Mouse (Mus musculus): Measurements from ENCODE around the gene Dclk1.

The Dclk1 gene

GRCm38 (mm10) chr3:55447486-55448460, 205.6 kb downstream of the Dclk1 start:
- no peak for DNase-seq (ENCODE audit: extremely low read depth, low read depth)

DNA sequence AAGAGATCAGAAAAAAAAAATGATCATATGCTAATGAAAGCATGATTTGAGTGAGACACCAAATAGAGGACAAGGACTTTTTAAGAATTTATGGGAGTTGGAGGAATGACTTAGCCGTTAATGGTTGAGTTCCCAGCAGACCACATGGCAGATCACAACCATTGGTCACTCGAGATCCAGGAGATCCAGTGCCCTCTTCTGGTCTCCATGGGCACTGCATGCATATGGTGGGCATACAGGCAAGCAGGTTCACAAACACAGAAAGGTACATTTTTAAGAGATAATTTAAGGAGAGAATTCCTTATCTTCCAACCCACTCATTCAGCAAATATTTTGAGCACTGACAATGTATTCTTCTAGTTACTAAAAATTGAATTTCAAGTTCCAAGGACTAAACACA, 207.0 kb downstream of the Dclk1 start:
- DNase-seq (ENCODE audit: extremely low read depth, low read depth): no peak

DNA sequence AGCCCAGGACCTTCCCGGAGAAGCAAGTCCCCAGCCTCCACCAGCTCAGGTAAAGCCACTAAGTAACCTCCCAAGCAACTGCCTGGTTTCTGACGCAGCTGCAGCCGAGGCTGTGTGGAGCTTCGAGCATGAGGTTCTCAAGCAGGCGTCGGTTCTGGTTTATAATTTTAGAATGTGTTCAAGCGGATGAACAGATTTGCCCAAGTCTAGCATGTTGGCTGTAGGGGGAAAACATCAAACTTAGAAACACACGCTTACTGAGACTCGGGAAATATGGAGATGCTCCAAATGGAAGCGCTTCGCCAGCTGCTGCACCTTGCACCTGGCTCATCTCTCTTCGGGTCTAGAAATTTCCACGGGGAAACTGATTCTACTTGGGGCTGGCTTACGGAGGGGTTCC, 208.9 kb downstream of the Dclk1 start:
- no peak for DNase-seq (ENCODE audit: extremely low read depth, low read depth)

DNA sequence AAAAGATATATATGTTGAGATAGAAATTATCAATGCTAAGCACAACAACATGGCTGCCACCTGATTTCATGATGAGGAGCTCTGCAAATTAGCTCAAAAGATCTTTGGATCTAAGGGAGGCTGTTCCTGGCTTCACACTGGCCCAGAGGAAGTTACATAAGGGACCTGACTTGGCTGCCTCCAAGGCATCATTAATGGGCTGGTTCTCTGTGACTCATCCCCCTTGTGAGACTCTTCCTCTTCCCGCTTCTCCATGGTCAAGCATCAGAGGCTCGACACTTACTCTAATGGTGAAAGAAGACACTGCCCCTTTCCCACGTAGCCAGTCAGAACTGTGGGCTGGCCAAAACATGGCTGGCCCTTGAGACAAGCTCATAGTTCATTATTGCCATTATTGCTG, 209.7 kb downstream of the Dclk1 start:
- no peak for DNase-seq (ENCODE audit: extremely low read depth, low read depth)

GRCm38 (mm10) chr3:55452464-55452863, 210.3 kb downstream of the Dclk1 start:
- no peak for DNase-seq (ENCODE audit: extremely low read depth, low read depth)

DNA sequence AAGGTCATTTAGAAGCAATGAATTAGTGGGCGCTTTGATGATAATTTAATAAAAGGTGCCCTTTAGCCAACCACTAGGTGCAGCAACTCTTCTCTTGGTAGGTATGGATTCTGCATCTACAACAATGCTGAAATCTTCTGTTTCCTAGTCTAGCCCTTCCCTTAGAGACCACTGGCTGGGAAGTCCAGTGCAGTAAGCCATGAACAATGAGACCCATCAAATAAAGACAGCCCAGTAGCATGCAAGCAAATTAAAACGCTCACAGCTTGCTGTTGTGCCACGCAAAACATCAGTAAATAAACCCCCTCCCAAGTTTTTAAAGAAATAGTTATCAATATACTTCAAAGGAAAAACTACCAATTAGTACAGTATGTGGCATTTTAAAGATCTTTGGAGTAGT, 218.9 kb downstream of the Dclk1 start:
- DNase-seq (ENCODE audit: extremely low read depth, low read depth): no peak

- no peak for DNase-seq (ENCODE audit: extremely low read depth, low read depth)
Measured at GRCm38 (mm10) chr3:55461685-55462655, 219.8 kb downstream of the Dclk1 start.

DNA sequence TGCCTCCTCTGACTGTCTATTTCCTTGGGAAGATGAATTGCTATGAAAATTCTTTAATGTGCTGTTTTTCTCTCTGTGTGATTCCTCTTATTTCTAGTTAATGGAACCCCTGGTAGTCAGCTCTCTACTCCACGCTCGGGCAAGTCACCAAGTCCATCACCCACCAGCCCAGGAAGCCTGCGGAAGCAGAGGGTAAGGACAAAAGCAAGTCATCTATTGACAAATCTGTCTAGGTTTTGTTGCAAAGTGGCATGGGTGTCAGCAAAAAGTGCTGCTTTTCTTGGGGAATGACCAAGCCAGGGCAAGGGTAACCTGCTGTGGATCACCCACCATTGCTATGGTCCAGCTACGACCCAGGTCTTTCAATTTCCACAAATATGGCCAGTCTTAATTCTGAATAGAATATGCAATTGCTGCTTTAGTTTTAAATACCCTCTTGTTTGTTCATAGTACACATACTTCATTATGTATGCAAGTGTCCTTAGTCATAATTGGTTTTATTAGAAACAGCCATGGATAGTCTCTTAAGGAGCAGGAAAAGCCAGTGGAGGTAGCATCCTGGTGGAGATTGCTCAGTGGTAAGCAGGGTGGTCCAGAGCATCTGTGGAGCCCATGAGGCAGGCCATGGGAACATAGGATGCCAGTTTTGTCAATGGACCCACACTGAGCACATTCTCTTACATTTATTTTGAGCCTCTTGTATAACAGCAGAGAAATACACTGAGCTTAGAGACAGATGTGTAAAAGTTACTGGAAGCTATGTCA, 220.9 kb downstream of the Dclk1 start:
- DNase-seq (ENCODE audit: extremely low read depth, low read depth): no peak

GRCm38 (mm10) chr3:55464226-55464625, 222.1 kb downstream of the Dclk1 start:
- no peak for DNase-seq (ENCODE audit: extremely low read depth, low read depth)

DNA sequence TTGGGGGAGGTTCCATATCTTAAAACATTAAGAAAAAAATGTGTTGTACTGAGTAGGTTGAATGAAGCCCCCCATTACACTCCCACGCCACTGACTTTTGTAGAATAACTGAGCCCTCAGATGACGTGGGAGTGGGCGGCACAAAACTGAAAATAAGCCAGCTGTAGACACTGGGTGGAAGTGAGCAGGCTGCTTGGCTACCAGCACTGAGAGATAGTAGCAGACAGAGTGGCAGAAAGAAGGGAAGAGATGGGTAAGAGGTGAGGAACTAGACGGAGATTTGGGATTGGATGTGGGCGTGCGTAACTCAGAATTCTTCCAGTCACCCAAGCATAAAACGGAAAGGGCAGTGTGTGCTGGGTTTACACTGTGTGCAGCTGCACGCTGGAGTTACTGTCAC, 223.6 kb downstream of the Dclk1 start:
- no peak for DNase-seq (ENCODE audit: extremely low read depth, low read depth)

GRCm38 (mm10) chr3:55466348-55466747, 224.2 kb downstream of the Dclk1 start:
- DNase-seq (ENCODE audit: extremely low read depth, low read depth): no peak

- no peak for DNase-seq (ENCODE audit: extremely low read depth, low read depth)
Measured at GRCm38 (mm10) chr3:55472110-55472509, 229.9 kb downstream of the Dclk1 start, which contains the start of gene Gm21954. Gene Gm21954, minus strand, starts transcription at chr3:55472210.

GRCm38 (mm10) chr3:55473146-55473545, 231.0 kb downstream of the Dclk1 start:
- DNase-seq (ENCODE audit: extremely low read depth, low read depth): no peak

DNA sequence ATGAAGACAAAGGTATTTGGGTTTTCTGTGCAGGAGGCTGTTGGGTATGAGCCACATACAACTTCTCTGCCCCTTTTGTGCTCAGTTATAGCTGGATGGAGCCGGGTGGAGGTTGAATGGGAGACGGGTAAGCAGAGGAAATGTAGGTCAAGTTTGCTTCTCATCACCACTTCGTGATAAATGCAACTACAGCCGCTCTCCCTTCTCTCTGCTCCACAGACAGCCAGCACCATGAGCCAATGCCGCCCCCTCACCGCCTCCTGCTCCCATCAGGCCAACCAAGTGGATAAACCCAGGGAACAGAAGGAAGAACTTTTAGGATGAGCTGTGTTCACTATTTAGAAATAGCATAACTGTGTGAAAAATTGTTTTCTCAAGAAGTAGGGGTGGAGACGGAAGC, 234.5 kb downstream of the Dclk1 start:
- DNase-seq (ENCODE audit: extremely low read depth, low read depth): no peak

- DNase-seq (ENCODE audit: extremely low read depth, low read depth): no peak
Measured at GRCm38 (mm10) chr3:55479306-55479705, 237.1 kb downstream of the Dclk1 start.

- no peak for DNase-seq (ENCODE audit: extremely low read depth, low read depth)
Measured at GRCm38 (mm10) chr3:55481140-55481539, 239.0 kb downstream of the Dclk1 start.

GRCm38 (mm10) chr3:55483328-55483727, 241.2 kb downstream of the Dclk1 start:
- DNase-seq (ENCODE audit: extremely low read depth, low read depth): no peak

DNA sequence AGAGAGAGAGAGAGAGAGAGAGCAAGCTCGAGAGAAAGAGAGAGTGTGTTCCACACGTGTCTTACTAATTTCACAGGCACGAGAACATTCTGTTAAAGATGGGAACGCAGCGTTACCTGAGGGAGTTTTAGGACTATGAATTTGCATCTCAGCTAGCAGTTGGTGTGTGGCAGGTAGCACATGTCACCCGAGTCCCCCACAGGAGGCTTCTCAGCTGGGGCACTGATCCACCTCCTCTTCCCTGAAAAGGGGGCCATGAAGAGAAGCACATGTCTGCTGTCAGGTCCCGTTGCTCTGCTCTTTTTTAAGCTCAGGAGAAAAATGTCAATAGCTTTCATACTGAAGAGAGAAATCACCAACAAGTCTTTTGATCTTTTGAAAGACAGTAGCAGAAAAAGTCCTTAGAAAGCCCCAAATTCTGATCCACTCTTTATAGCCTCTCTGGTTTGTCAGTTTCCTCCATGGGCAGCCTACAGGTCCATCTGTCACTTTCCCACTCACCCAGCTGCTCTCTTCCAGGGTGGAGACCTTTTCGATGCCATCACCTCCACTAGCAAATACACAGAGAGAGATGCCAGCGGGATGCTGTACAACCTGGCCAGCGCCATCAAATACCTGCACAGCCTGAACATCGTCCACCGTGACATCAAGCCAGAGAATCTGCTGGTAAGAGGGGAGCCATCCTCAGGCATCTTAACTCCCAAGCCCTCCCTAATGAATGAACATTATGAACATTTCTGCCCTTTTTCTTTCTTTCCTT, 247.2 kb downstream of the Dclk1 start:
- DNase-seq (ENCODE audit: extremely low read depth, low read depth): no peak

DNA sequence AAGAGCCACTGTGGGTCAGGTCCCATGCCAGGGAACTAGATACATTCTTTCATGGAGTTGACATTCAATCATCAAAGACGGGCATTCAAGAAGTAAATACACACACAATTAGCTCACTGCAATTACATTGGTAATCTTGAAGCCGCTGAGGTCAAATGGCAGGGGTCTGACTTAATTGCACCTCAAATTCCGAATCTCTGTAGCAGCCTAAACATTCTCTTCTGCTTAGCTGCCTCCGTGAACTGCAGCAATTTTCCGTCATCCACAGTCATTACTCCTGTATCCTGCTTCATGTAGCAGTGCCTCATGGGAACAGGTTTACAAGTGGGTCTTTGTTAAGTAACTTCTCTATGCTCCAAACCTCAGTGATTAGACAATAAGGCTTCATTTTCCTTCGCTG, 249.9 kb downstream of the Dclk1 start:
- DNase-seq (ENCODE audit: extremely low read depth, low read depth): no peak

GRCm38 (mm10) chr3:55494348-55494747, 252.2 kb downstream of the Dclk1 start:
- no peak for DNase-seq (ENCODE audit: extremely low read depth, low read depth)

All from MEL-GATA-1-ER (cell line).